Mouse (Mus musculus) gastrocnemius, postnatal 10 days (tissue): ENCODE data around the gene 1700003E16Rik. TPM values are rescaled to one million over a fixed set of nuclear protein-coding genes. Genes with fewer than 3 reads are reported as not detected.

Experiments used
- DNase-seq: peaks from one replicate; pipeline ENCODE4 v3.0.0; 2021; ENCODE audit warnings: mixed read lengths
- total RNA-seq, 2 experiments: library from RNA; stranded (reverse); gene quantifications; 2 replicates each; pipeline ENCODE4 v1.2.3; 2021

Gene 1700003E16Rik
- total RNA-seq, 2 experiments from 2014 or later = 0.23 TPM; not detected in 1

GRCm38 (mm10) chr6:83207361-83208049, 51.3 kb downstream of the 1700003E16Rik start:
- no peak for DNase-seq

- no peak for DNase-seq
These were observed 51.8 kb downstream of the 1700003E16Rik start for GRCm38 (mm10) chr6:83208050-83208400.

GRCm38 (mm10) chr6:83210495-83210894, 54.3 kb downstream of the 1700003E16Rik start:
- no peak for DNase-seq

GRCm38 (mm10) chr6:83211526-83211925, 55.3 kb downstream of the 1700003E16Rik start:
- no peak for DNase-seq

Other genes starting within 250 kb of the 1700003E16Rik start
- gene Sema4f, start 216.6 kb upstream of the 1700003E16Rik start, total RNA-seq = under 1 TPM; 0.47 to 0.49 TPM
- gene M1ap, start 209.5 kb upstream of the 1700003E16Rik start, total RNA-seq = under 1 TPM in 1 of 2 experiments, not detected in 1; 0.49 TPM
- 10 to 100 TPM in 1 of 2 experiments, 1 to 10 TPM in 1; 6.2 to 10.7 TPM for gene Dok1, start 122.9 kb upstream of the 1700003E16Rik start, total RNA-seq
- gene Loxl3, start 122.2 kb upstream of the 1700003E16Rik start, total RNA-seq = 10 to 100 TPM; 10.5 to 11.9 TPM
- 10 to 100 TPM; 66.9 to 70.7 TPM for gene Aup1, start 101.9 kb upstream of the 1700003E16Rik start, total RNA-seq
- 10 to 100 TPM; 23.8 to 28.4 TPM for gene Htra2, start 101.1 kb upstream of the 1700003E16Rik start, total RNA-seq
- under 1 TPM; 0.42 to 0.65 TPM for gene Dqx1, start 98.6 kb upstream of the 1700003E16Rik start, total RNA-seq
- not detected for gene Tlx2, start 86.1 kb upstream of the 1700003E16Rik start, total RNA-seq
- gene Pcgf1, start 78.5 kb upstream of the 1700003E16Rik start, total RNA-seq = 1 to 10 TPM; 5.5 to 8.5 TPM
- 1 to 10 TPM in 1 of 2 experiments, under 1 TPM in 1; 0.33 to 1.3 TPM for gene Lbx2, start 70.0 kb upstream of the 1700003E16Rik start, total RNA-seq
- 1 to 10 TPM in 1 of 2 experiments, under 1 TPM in 1; 0.19 to 1.2 TPM for gene Ccdc142, start 54.8 kb upstream of the 1700003E16Rik start, total RNA-seq
- gene Gm42688, start 54.8 kb upstream of the 1700003E16Rik start, total RNA-seq = 1 to 10 TPM; 1.4 to 2.3 TPM
- gene Mrpl53, start 47.4 kb upstream of the 1700003E16Rik start, total RNA-seq = 100 to 1,000 TPM; 101 to 114 TPM
- 10 to 100 TPM; 11.0 to 15.7 TPM for gene Mogs, start 40.9 kb upstream of the 1700003E16Rik start, total RNA-seq
- gene Wbp1, start 34.8 kb upstream of the 1700003E16Rik start, total RNA-seq = 10 to 100 TPM; 48.0 to 52.3 TPM
- 10 to 100 TPM; 13.1 to 15.2 TPM for gene Ino80b, start 31.0 kb upstream of the 1700003E16Rik start, total RNA-seq
- 10 to 100 TPM; 22.3 to 24.5 TPM for gene Rtkn, start 20.9 kb upstream of the 1700003E16Rik start, total RNA-seq
- 1 to 10 TPM in 1 of 2 experiments, under 1 TPM in 1; 0.43 to 1.4 TPM for gene Wdr54, start within 50 bp of the 1700003E16Rik start, total RNA-seq
- 100 to 1,000 TPM; 126 to 132 TPM for gene Dctn1, start 9.5 kb downstream of the 1700003E16Rik start, total RNA-seq
- gene Slc4a5, start 63.4 kb downstream of the 1700003E16Rik start, total RNA-seq = under 1 TPM in 1 of 2 experiments, not detected in 1; 0.05 TPM
- 1 to 10 TPM; 5.0 to 8.0 TPM for gene Mthfd2, start 169.5 kb downstream of the 1700003E16Rik start, total RNA-seq
- 10 to 100 TPM; 19.7 to 26.0 TPM for gene Mob1a, start 169.6 kb downstream of the 1700003E16Rik start, total RNA-seq
- gene Bola3, start 192.7 kb downstream of the 1700003E16Rik start, total RNA-seq = 100 to 1,000 TPM; 175 to 186 TPM